Mouse (Mus musculus) testis, adult 2 months (tissue): ENCODE data around the gene Pomgnt2.

ENCODE experiments used
- CTCF ChIP-seq: fragments of 200-500 bp; IDR thresholded peaks from 2 replicates; pipeline ENCODE4 v1.5.1; 2012; ENCODE audit warnings: low read depth, mild to moderate bottlenecking, inconsistent platforms, low read length, moderate library complexity; ENCODE audit not compliant: control insufficient read depth, insufficient read depth, insufficient replicate concordance
- POLR2A ChIP-seq: fragments of 200-500 bp; IDR thresholded peaks from 2 replicates; pipeline ENCODE4 v1.6.1; 2012; ENCODE audit warnings: low read depth, mild to moderate bottlenecking, inconsistent platforms, low read length, moderate library complexity; ENCODE audit not compliant: control insufficient read depth

GRCm38 (mm10) chr9:121937451-121937864, 59.5 kb downstream of the Pomgnt2 start:
- TF ChIP-seq POLR2A, result no peak
- no peak for TF ChIP-seq CTCF
